Mouse (Mus musculus) forebrain, embryonic 13.5 days (tissue): Measurements from ENCODE around the gene Usp9y. TPM values are rescaled to one million over a fixed set of nuclear protein-coding genes. Genes with fewer than 3 reads are reported as not detected.

Source experiments
- ATAC-seq: fragments of 200-750 bp; cut with Nextera tagmentation; 2 replicates; pipeline ENCODE4 v1.8.0; 2017
- H3K27ac ChIP-seq: fragments of 300-500 bp; sonication (generic); 2 replicates; pipeline ENCODE4 v1.5.1; 2015; ENCODE audit warnings: inconsistent platforms, mild to moderate bottlenecking, moderate library complexity
- H3K27me3 ChIP-seq: fragments of 300-500 bp; sonication (generic); 2 replicates; pipeline ENCODE4 v1.6.1; 2015; ENCODE audit warnings: mild to moderate bottlenecking, inconsistent platforms
- H3K36me3 ChIP-seq: fragments of 300-500 bp; sonication (generic); 2 replicates; pipeline ENCODE4 v1.6.1; 2015; ENCODE audit warnings: mild to moderate bottlenecking, inconsistent platforms; ENCODE audit not compliant: poor library complexity, severe bottlenecking
- H3K4me1 ChIP-seq: fragments of 300-500 bp; sonication (generic); 2 replicates; pipeline ENCODE4 v1.6.1; 2015; ENCODE audit warnings: inconsistent platforms
- H3K4me2 ChIP-seq: fragments of 300-500 bp; sonication (generic); 2 replicates; pipeline ENCODE4 v1.6.1; 2015; ENCODE audit warnings: inconsistent platforms, mild to moderate bottlenecking, moderate library complexity
- H3K4me3 ChIP-seq: fragments of 300-500 bp; sonication (generic); 2 replicates; pipeline ENCODE4 v1.5.1; 2015; ENCODE audit warnings: mild to moderate bottlenecking, inconsistent platforms
- H3K9ac ChIP-seq: fragments of 300-500 bp; sonication (generic); 2 replicates; pipeline ENCODE4 v1.6.1; 2015; ENCODE audit warnings: mild to moderate bottlenecking, inconsistent platforms
- H3K9me3 ChIP-seq: fragments of 300-500 bp; sonication (generic); replicated peaks from 2 replicates; pipeline ENCODE4 v1.6.1; 2016; ENCODE audit warnings: inconsistent platforms
- WGBS: fragments of 180-500 bp; shearing (Covaris S2); methylation state at CpG from one replicate; pipeline ENCODE4 v1.1.7; 2015; 5-methylcytosine and 5-hydroxymethylcytosine counted together
- polyA plus RNA-seq: library from polyadenylated mRNA; unstranded; fragments of >200 nt; fragmentation: Nextera tagmentation; extraction: Ambion mirVana; gene quantifications from 2 replicates; pipeline ENCODE4 v1.2.1, GENCODE M21; 2015

The Usp9y gene
- not detected in 2 replicates for polyA plus RNA-seq

GRCm38 (mm10) chrY:1459682-1460081 lies at the start of gene Usp9y:
Gene Usp9y, minus strand, starts transcription at chrY:1459782.
- H3K27me3 ChIP-seq, result no peaks in the 10 kb centered on the region
- no peak for ATAC-seq
- H3K9me3 ChIP-seq, result no peaks in the 10 kb centered on the region
- 88% methylated on average over 13 of the region's 13 CpGs for WGBS
- H3K27ac ChIP-seq, result no peak within 1 kb of the TSS
- no peak within 1 kb of the TSS for H3K9ac ChIP-seq
- no peaks in the 10 kb centered on the region for H3K4me1 ChIP-seq
- no peaks in the 10 kb centered on the region for H3K36me3 ChIP-seq
- H3K4me3 ChIP-seq, result no peak within 1 kb of the TSS
- H3K4me2 ChIP-seq, result no peak within 1 kb of the TSS

GRCm38 (mm10) chrY:1293708-1294107 lies 165.9 kb downstream of the Usp9y start:
- Histone ChIP-seq H3K9me3 (no peaks in the 10 kb centered on the region), H3K9ac (no peak overlapping the region), H3K27ac (no peak overlapping the region), H3K27me3 (no peaks in the 10 kb centered on the region), H3K4me1 (no peaks in the 10 kb centered on the region), H3K36me3 (no peaks in the 10 kb centered on the region), H3K4me2 (no peak overlapping the region), H3K4me3 (no peak overlapping the region)
- ATAC-seq, result no peak

- WGBS, result 12% methylated on average over 24 of the region's 31 CpGs
- ATAC-seq, result peak; percentile 96
- Histone ChIP-seq H3K27me3 (no peaks in the 10 kb centered on the region), H3K9ac (peak within 1 kb of the TSS; percentile 52; the same call in 1 of the 2 replicates), H3K36me3 (no peaks in the 10 kb centered on the region), H3K9me3 (no peaks in the 10 kb centered on the region), H3K4me1 (no peaks in the 10 kb centered on the region), H3K4me2 (peak within 1 kb of the TSS; percentile 48), H3K27ac (no peak within 1 kb of the TSS), H3K4me3 (peak within 1 kb of the TSS; percentile 41)
Measured at GRCm38 (mm10) chrY:1286171-1286795, 173.3 kb downstream of the Usp9y start, which contains the start of gene Ddx3y. Gene Ddx3y, minus strand, starts transcription at chrY:1286629.

GRCm38 (mm10) chrY:1285735-1286134 lies 173.8 kb downstream of the Usp9y start:
- Histone ChIP-seq H3K36me3 (no peaks in the 10 kb centered on the region), H3K9me3 (no peaks in the 10 kb centered on the region), H3K9ac (peak overlapping the region; percentile 52; the same call in 1 of the 2 replicates), H3K4me3 (peak overlapping the region; percentile 41), H3K4me2 (peak overlapping the region; percentile 48), H3K27ac (no peak overlapping the region), H3K27me3 (no peaks in the 10 kb centered on the region), H3K4me1 (no peaks in the 10 kb centered on the region)
- no peak for ATAC-seq
- 6% methylated on average over 11 of the region's 12 CpGs for WGBS

Other genes starting within 250 kb of the Usp9y start
- 9.1 and 15.2 TPM in 2 replicates for gene Uty, start 214.0 kb downstream of the Usp9y start, polyA plus RNA-seq
- 17.7 and 21.4 TPM in 2 replicates for gene Ddx3y, start 173.2 kb downstream of the Usp9y start, polyA plus RNA-seq